Comparison of ENCODE assay signal across 21 mouse cellular contexts in the genomic region with DNA sequence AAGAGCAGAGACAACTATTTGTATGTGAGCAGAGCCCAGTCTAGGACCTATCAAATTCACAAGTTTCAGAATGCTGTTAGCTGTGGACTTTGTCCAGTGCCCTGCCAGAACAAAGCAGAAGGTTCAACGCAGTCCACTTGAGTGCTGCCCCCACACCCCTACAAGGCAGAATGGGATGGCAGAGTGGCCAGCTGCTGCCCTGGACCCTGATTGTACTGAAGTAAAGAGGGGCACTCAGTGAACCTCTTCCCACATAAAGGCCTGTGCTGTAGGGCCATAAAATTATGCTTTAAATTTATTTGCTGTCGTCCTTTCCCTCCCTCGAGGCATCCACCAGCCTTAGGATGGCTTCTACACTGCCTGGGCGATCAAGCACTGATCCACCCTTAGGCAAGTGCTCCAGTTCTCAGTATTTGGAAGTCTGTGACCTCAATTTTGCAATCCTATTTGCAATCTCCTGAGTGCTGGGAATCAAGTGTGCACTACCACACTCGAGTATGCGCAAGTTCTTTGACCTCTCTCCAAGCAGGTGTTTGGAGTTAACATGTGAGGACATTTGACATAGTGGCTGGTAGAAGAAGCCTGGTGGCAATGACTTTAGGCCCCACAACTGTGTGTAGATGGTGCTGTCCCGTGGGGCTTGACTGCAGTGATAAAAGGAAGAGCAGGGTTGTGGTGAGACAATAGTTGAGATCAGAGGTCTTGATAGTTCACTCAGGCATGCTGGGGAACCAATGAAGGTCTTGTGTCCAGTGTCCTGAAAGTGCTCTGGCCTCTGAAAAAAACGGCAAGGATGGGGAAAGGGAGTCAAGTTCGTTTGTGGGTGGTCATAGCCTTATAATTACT. TPM values are rescaled to one million over a fixed set of nuclear protein-coding genes. Genes with fewer than 3 reads are reported as not detected.
A peak's percentile ranks its signal among the peaks of the same experiment; 100 is the strongest.
DNase-seq lines count a peak whose midpoint lies in the region; ATAC-seq and TF ChIP-seq lines count a peak whose summit lies in the region.
"Had no signal": no experiment of that assay in that cellular context is flagged by ENCODE, and none has a peak within 500 bp of the region (broad histone marks: within the 10 kb centered on the region; RNA-seq: fewer than 3 reads in every experiment).

No protein-coding gene starts in this region.

- ATAC-seq in liver, embryonic 15.5 days (ENCODE audit: insufficient read depth): no peak
- no peak for ATAC-seq in erythroid progenitor cell, adult 5-6 weeks (replicated peaks; ENCODE audit: low FRiP score, poor library complexity, severe bottlenecking)
- ATAC-seq: forebrain, postnatal 0 days had no signal

- DNase-seq in heart, adult 11 months: peak; percentile 87
- DNase-seq in heart, adult 9 months (ENCODE audit: low spot score in 2 of 2): no peak
- no peak for DNase-seq in testis, postnatal 14 days (ENCODE audit: low spot score)
- no peak for DNase-seq in right cerebral cortex, postnatal 25 days
- DNase-seq: adrenal gland, adult 8-10 months; cerebellum, adult 11 months; cerebellum, postnatal 14 days; forebrain, postnatal 0 days; spleen, adult 18-20 months; thymus, adult 2 months had no signal

- H3K4me1 ChIP-seq in testis, adult 2 months (ENCODE audit: control insufficient read depth, insufficient read depth, low read length): peaks cover 20% of the 10 kb centered on the region
- H3K4me1 ChIP-seq in liver, embryonic 15.5 days (replicated peaks): peaks cover 43% of the 10 kb centered on the region

- no peaks in the 10 kb centered on the region for H3K27me3 ChIP-seq in testis, adult 2 months (ENCODE audit: control insufficient read depth, insufficient read depth, low read length)
- H3K27me3 ChIP-seq in liver, embryonic 15.5 days: peaks cover 18% of the 10 kb centered on the region
- H3K27me3 ChIP-seq in myocyte (ENCODE audit: control insufficient read depth, insufficient read depth, insufficient read length): no peaks in the 10 kb centered on the region

- H3ac ChIP-seq in myocyte (ENCODE audit: control insufficient read depth, insufficient read length): no peak overlapping the region

- WGBS in liver, embryonic 15.5 days (ENCODE audit: insufficient replicate concordance): 53% methylated on average over 9 of the region's 9 CpGs

- peaks cover 6% of the 10 kb centered on the region for H3K79me2 ChIP-seq in myocyte (ENCODE audit: control insufficient read depth, insufficient read depth)

- no peak overlapping the region for H3K9ac ChIP-seq in liver, embryonic 15.5 days
- H3K9ac ChIP-seq: embryonic facial prominence, embryonic 13.5 days; forebrain, postnatal 0 days; heart, embryonic 13.5 days; hindbrain, embryonic 14.5 days; liver, embryonic 14.5 days; neural tube, embryonic 13.5 days had no signal

- H3K27ac ChIP-seq in testis, adult 2 months (ENCODE audit: control insufficient read depth, insufficient read depth, low read depth, low read length): 0 out of 2 replicates have a peak overlapping the region, but pooled peaks have one; percentile 1
- H3K27ac ChIP-seq in liver, embryonic 15.5 days (replicated peaks): 0 out of 2 replicates have a peak overlapping the region, but pooled peaks have one; percentile 45
- H3K27ac ChIP-seq: embryonic facial prominence, embryonic 13.5 days; heart, embryonic 13.5 days; hindbrain, embryonic 14.5 days; liver, embryonic 14.5 days; neural tube, embryonic 13.5 days had no signal

- H3K4me2 ChIP-seq in liver, embryonic 15.5 days: no peak overlapping the region
- no peak overlapping the region for H3K4me2 ChIP-seq in myocyte (ENCODE audit: low read depth)
- H3K4me2 ChIP-seq: embryonic facial prominence, embryonic 13.5 days; heart, embryonic 13.5 days; hindbrain, embryonic 14.5 days; midbrain, embryonic 11.5 days; neural tube, embryonic 13.5 days had no signal

- no peak overlapping the region for H3K4me3 ChIP-seq in testis, adult 2 months (ENCODE audit: control insufficient read depth, low read depth, low read length)
- no peak overlapping the region for H3K4me3 ChIP-seq in liver, embryonic 15.5 days (replicated peaks)
- no peak overlapping the region for H3K4me3 ChIP-seq in myocyte
- H3K4me3 ChIP-seq: embryonic facial prominence, embryonic 13.5 days; heart, embryonic 13.5 days; neural tube, embryonic 13.5 days had no signal

- peaks cover 2% of the 10 kb centered on the region; the same call in 1 of the 2 replicates for H3K36me3 ChIP-seq in testis, adult 2 months (ENCODE audit: control insufficient read depth, insufficient read depth, low read length)
- peaks cover 59% of the 10 kb centered on the region for H3K36me3 ChIP-seq in liver, embryonic 15.5 days (replicated peaks)
- peaks cover 44% of the 10 kb centered on the region for H3K36me3 ChIP-seq in myocyte (ENCODE audit: control insufficient read depth, insufficient read depth)

- TF ChIP-seq POLR2A in testis, adult 2 months (IDR thresholded peaks at IDR 0.05; ENCODE audit: control insufficient read depth, low read depth, low read length): no peak
- peak; percentile 14 for TF ChIP-seq POLR2A in myocyte (IDR thresholded peaks at IDR 0.05; ENCODE audit: insufficient read length, low read depth)

- no peak for TF ChIP-seq CTCF in testis, adult 2 months (IDR thresholded peaks at IDR 0.05; ENCODE audit: control insufficient read depth, insufficient read depth, insufficient replicate concordance, low read depth, low read length)

- no peaks in the 10 kb centered on the region for H3K9me3 ChIP-seq in liver, embryonic 15.5 days (replicated peaks)
- H3K9me3 ChIP-seq: embryonic facial prominence, embryonic 13.5 days; heart, embryonic 13.5 days; neural tube, embryonic 13.5 days had no signal

TF ChIP-seq in myocyte, 11 proteins besides CTCF, POLR2A, EP300 and RAD21:
- TF ChIP-seq TCF3 (IDR thresholded peaks at IDR 0.05; ENCODE audit: insufficient read length, low read depth): no peak
- peak; percentile 78 for TF ChIP-seq POLR2AphosphoS2 (IDR thresholded peaks at IDR 0.05; ENCODE audit: insufficient read length, low read depth)

RNA-seq across cellular contexts. Expression of a gene that starts 3.2 kb away (rescaled TPM):
- polyA plus RNA-seq in testis, adult 2 months (2012; rRNA removed): 116 and 124 TPM in 2 replicates
- polyA plus RNA-seq in liver, embryonic 15.5 days (2015; fragmentation: Nextera tagmentation; extraction: Ambion mirVana): 12.1 and 16.8 TPM in 2 replicates
- polyA plus RNA-seq in myocyte (2012; fragmentation: generic; extraction: Trizol): 69.3 TPM
- 0.42 and 2.2 TPM in 2 replicates for total RNA-seq in erythroid progenitor cell, adult 5-6 weeks (2015; ENCODE audit: low replicate concordance)
- total RNA-seq in erythroid progenitor cell, adult 5-6 weeks (2017; ENCODE audit: low replicate concordance): 1.7 TPM in 1 of 2 replicates, not detected in the other

RNA-seq across cellular contexts. Expression of a gene that starts 10.4 kb away (rescaled TPM):
- polyA plus RNA-seq in testis, adult 2 months (2012; rRNA removed): 2.5 and 3.9 TPM in 2 replicates
- 0.25 and 0.33 TPM in 2 replicates for polyA plus RNA-seq in liver, embryonic 15.5 days (2015; fragmentation: Nextera tagmentation; extraction: Ambion mirVana)
- polyA plus RNA-seq in myocyte (2012; fragmentation: generic; extraction: Trizol): 1.4 TPM
- not detected in 2 replicates for total RNA-seq in erythroid progenitor cell, adult 5-6 weeks (2015; ENCODE audit: low replicate concordance)
- 1.5 TPM in 1 of 2 replicates, not detected in the other for total RNA-seq in erythroid progenitor cell, adult 5-6 weeks (2017; ENCODE audit: low replicate concordance)
- total RNA-seq: granulocyte monocyte progenitor cell, adult 5-6 weeks had no signal

RNA-seq across cellular contexts. Expression of a gene that starts 30.4 kb away (rescaled TPM):
- 232 and 237 TPM in 2 replicates for polyA plus RNA-seq in testis, adult 2 months (2012; rRNA removed)
- 12.0 and 13.4 TPM in 2 replicates for polyA plus RNA-seq in liver, embryonic 15.5 days (2015; fragmentation: Nextera tagmentation; extraction: Ambion mirVana)
- 23.6 TPM for polyA plus RNA-seq in myocyte (2012; fragmentation: generic; extraction: Trizol)
- total RNA-seq in erythroid progenitor cell, adult 5-6 weeks (2015; ENCODE audit: low replicate concordance): 2.2 and 23.5 TPM in 2 replicates
- total RNA-seq in erythroid progenitor cell, adult 5-6 weeks (2017; ENCODE audit: low replicate concordance): 3.6 and 4.6 TPM in 2 replicates

RNA-seq across cellular contexts. Expression of a gene that starts 30.7 kb away (rescaled TPM):
- polyA plus RNA-seq in testis, adult 2 months (2012; rRNA removed): 433 and 510 TPM in 2 replicates
- 255 and 279 TPM in 2 replicates for polyA plus RNA-seq in liver, embryonic 15.5 days (2015; fragmentation: Nextera tagmentation; extraction: Ambion mirVana)
- polyA plus RNA-seq in myocyte (2012; fragmentation: generic; extraction: Trizol): 157 TPM
- 242 and 276 TPM in 2 replicates for total RNA-seq in erythroid progenitor cell, adult 5-6 weeks (2015; ENCODE audit: low replicate concordance)
- total RNA-seq in erythroid progenitor cell, adult 5-6 weeks (2017; ENCODE audit: low replicate concordance): 439 and 531 TPM in 2 replicates
